Mouse (Mus musculus): ENCODE data around the gene Cpsf6. TPM values are rescaled to one million over a fixed set of nuclear protein-coding genes. Genes with fewer than 3 reads are reported as not detected.

Cpsf6 gene
- total and polyA plus RNA-seq, 2 experiments from 2014 or later, result 88.9 to 155 TPM

DNA sequence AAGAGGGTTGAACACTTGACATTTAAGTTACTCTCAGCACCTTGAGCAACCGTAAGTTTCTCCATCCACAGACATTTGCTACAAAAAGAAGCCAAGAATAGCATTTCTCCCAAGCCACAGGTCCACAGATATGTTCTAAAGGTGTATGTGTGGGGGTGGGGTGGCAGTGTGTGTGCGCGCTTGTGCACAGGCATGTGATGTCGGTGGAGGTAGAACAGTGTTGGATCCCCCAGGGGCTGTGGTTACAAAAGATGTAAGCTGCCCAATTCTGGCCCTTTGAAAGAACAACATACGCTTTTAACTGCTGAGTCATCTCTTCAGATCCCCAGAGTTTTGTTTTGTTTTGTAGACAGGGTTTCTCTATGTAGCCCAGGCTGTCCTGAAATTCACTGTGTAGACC lies 57.2 kb downstream of the Cpsf6 start:
- H3K4me1 ChIP-seq (ENCODE audit: insufficient read depth), result no peaks in the 10 kb centered on the region
- no peak overlapping the region for H3K4me3 ChIP-seq (ENCODE audit: low read depth, low read length)
- DNase-seq, result no peak
- no peaks in the 10 kb centered on the region for H3K36me3 ChIP-seq (ENCODE audit: insufficient read depth)
- no peaks in the 10 kb centered on the region for H3K9me3 ChIP-seq (ENCODE audit: low read length)
- no peak overlapping the region for H3K27ac ChIP-seq (ENCODE audit: low read depth, low read length)
- no peak overlapping the region for H3K9ac ChIP-seq
- no peak overlapping the region for H3K4me2 ChIP-seq (ENCODE audit: low read depth)
- no peaks in the 10 kb centered on the region for H3K27me3 ChIP-seq (ENCODE audit: insufficient read depth, low read length)
- no peak for TF ChIP-seq CTCF (IDR thresholded peaks at IDR 0.05; ENCODE audit: low read depth)
- no peak for ATAC-seq
- 90% methylated on average over 5 of the region's 5 CpGs for WGBS

DNA sequence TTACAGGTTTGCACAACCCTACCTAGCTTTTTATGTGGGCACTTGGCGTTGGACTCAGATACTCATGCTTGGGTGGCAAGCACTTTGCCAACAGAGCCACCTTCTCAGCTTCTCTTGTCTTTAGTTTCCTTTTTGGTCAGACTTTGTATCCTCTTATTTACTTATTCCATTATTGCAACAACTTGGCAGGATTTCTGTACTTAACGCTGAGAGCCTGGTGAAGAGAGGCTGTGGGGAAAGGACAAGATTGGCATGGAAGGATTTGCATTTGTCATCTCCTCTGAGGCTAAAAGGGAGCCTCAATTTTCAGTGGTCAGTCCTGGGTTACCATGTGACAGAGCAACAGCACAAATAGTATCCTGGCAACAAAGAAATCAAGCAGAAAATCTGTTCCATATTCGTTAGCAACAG lies 59.2 kb downstream of the Cpsf6 start:
- Histone ChIP-seq H3K9me3 (ENCODE audit: low read length) (no peaks in the 10 kb centered on the region), H3K4me2 (ENCODE audit: low read depth) (no peak overlapping the region), H3K36me3 (ENCODE audit: insufficient read depth) (no peaks in the 10 kb centered on the region), H3K27me3 (ENCODE audit: insufficient read depth, low read length) (no peaks in the 10 kb centered on the region), H3K4me1 (ENCODE audit: insufficient read depth) (no peaks in the 10 kb centered on the region), H3K9ac (no peak overlapping the region), H3K27ac (ENCODE audit: low read depth, low read length) (no peak overlapping the region), H3K4me3 (ENCODE audit: low read depth, low read length) (no peak overlapping the region)
- no peak for TF ChIP-seq CTCF (IDR thresholded peaks at IDR 0.05; ENCODE audit: low read depth)
- no peak for DNase-seq
- WGBS, result 42% methylated on average over 3 of the region's 3 CpGs
- no peak for ATAC-seq

DNA sequence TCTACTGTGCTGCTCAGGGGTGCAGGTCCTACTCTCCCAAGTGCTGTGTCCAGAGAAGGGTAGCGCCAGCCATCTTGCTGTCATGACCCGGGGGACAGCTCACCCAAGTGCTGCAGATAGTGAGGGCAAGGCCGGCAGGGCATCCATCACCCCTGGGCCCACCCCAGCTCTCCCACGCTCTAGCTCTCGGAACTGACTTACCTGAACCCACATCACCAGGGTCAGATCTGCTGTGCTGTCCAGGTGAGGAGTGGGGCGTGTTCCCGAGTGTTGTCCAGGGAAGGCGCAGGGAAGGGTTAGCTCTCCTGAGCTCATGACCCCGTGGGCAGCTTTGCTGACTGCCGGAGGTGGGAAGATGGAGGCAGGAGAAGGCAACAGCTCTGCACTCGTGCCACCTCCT lies 63.4 kb downstream of the Cpsf6 start:
- no peaks in the 10 kb centered on the region for H3K9me3 ChIP-seq (ENCODE audit: low read length)
- H3K4me3 ChIP-seq (ENCODE audit: low read depth, low read length), result no peak overlapping the region
- no peaks in the 10 kb centered on the region for H3K27me3 ChIP-seq (ENCODE audit: insufficient read depth, low read length)
- TF ChIP-seq CTCF (IDR thresholded peaks at IDR 0.05; ENCODE audit: low read depth), result no peak
- ATAC-seq, result no peak
- H3K4me1 ChIP-seq (ENCODE audit: insufficient read depth), result no peaks in the 10 kb centered on the region
- H3K27ac ChIP-seq (ENCODE audit: low read depth, low read length), result no peak overlapping the region
- H3K4me2 ChIP-seq (ENCODE audit: low read depth), result no peak overlapping the region
- no peaks in the 10 kb centered on the region for H3K36me3 ChIP-seq (ENCODE audit: insufficient read depth)
- 93% methylated on average over 11 of the region's 11 CpGs for WGBS
- no peak for DNase-seq
- no peak overlapping the region for H3K9ac ChIP-seq

DNA sequence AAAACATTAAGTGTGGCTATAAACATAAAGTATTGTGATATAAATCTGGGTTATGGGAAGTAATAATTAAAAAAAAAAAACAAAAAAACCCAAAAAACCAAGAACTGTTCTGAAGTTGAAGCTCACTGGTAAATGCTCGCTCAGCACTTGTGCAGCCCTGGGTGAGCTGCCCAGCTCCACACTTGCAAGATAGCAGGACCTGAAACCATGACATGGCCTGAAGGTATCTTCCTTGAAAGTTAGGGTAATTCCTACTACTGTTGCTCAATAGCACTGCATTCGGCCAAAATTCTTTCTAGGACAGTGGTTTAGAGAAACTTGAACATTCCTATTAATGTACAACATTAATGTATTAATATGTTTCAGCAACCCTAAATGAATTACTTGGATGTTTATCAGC lies 66.7 kb downstream of the Cpsf6 start:
- no peak for DNase-seq
- H3K27me3 ChIP-seq (ENCODE audit: insufficient read depth, low read length), result no peaks in the 10 kb centered on the region
- no peak overlapping the region for H3K9ac ChIP-seq
- no peak overlapping the region for H3K4me2 ChIP-seq (ENCODE audit: low read depth)
- 90% methylated on average over 2 of the region's 2 CpGs for WGBS
- H3K9me3 ChIP-seq (ENCODE audit: low read length), result no peaks in the 10 kb centered on the region
- no peak overlapping the region for H3K27ac ChIP-seq (ENCODE audit: low read depth, low read length)
- H3K4me1 ChIP-seq (ENCODE audit: insufficient read depth), result no peaks in the 10 kb centered on the region
- TF ChIP-seq CTCF (IDR thresholded peaks at IDR 0.05; ENCODE audit: low read depth), result no peak
- H3K4me3 ChIP-seq (ENCODE audit: low read depth, low read length), result no peak overlapping the region
- ATAC-seq, result no peak
- H3K36me3 ChIP-seq (ENCODE audit: insufficient read depth), result no peaks in the 10 kb centered on the region

DNA sequence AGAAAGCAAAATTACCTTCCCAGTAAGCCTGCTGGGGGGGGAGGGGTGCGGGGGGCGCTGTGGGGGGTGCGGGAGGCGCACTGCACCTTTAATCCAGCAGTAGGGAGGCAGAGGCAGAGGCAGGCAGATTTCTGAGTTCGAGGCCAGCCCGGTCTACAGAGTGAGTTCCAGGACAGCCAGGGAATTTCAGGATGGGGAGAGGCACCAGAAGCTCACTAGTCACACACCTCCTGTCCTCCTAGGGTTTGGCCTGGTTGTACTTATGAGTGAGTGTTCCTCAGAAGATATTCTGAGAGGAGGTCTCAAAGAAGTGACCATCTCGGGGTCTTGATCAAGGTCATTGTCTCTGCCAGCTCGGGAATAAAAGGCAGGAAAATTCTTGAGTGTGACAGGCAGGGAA lies 67.6 kb downstream of the Cpsf6 start:
- Histone ChIP-seq H3K36me3 (ENCODE audit: insufficient read depth) (no peaks in the 10 kb centered on the region), H3K27ac (ENCODE audit: low read depth, low read length) (no peak overlapping the region), H3K9ac (no peak overlapping the region), H3K4me2 (ENCODE audit: low read depth) (no peak overlapping the region), H3K9me3 (ENCODE audit: low read length) (no peaks in the 10 kb centered on the region), H3K27me3 (ENCODE audit: insufficient read depth, low read length) (no peaks in the 10 kb centered on the region), H3K4me1 (ENCODE audit: insufficient read depth) (no peaks in the 10 kb centered on the region), H3K4me3 (ENCODE audit: low read depth, low read length) (no peak overlapping the region)
- WGBS, result 86% methylated on average over 8 of the region's 8 CpGs
- no peak for ATAC-seq
- no peak for TF ChIP-seq CTCF (IDR thresholded peaks at IDR 0.05; ENCODE audit: low read depth)
- DNase-seq, result no peak

DNA sequence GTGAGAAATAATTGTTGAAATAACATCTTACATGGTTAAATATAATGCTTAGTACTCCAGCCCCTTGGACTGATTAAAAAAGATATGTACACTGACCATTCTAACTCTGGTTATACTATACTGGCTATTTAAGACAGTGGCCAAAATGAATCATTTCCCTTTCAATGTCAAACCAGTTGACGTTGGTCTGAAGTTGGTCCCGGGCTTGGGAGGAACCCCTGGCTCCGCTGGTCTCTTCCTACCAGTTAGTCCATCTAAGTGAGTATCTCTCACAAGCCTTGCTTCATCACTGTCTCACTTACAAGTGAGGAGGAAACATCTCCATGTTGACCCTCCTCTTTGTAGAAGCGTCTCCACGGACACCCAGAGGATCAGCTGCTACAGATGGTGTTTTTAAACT lies 75.4 kb downstream of the Cpsf6 start:
- DNase-seq, result no peak
- 90% methylated on average over 5 of the region's 5 CpGs for WGBS
- ATAC-seq, result no peak

DNA sequence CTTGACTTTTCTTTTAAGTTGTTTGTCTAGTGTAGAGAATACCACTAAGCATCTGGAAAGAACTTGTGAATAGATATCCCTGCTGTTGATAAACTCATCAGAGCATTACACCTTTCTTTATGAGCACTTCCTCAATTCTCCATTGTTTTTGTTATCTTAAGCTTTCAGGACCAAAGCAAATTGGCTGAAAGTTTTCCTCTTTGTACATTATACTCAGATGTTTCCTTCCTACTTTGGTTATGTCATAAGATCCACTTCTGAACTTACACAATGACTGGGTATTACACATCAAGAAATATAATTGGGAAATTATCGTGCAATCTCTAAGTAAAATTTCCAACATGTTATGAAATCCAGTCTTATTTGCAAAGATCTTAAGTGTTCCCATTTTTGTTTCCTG lies 78.1 kb downstream of the Cpsf6 start:
- 96% methylated on average over 1 of the region's 1 CpGs for WGBS
- Histone ChIP-seq H3K27me3 (ENCODE audit: insufficient read depth, low read length) (no peaks in the 10 kb centered on the region), H3K36me3 (ENCODE audit: insufficient read depth) (no peaks in the 10 kb centered on the region), H3K4me2 (ENCODE audit: low read depth) (no peak overlapping the region), H3K9me3 (ENCODE audit: low read length) (no peaks in the 10 kb centered on the region), H3K27ac (ENCODE audit: low read depth, low read length) (no peak overlapping the region), H3K9ac (no peak overlapping the region), H3K4me3 (ENCODE audit: low read depth, low read length) (no peak overlapping the region), H3K4me1 (ENCODE audit: insufficient read depth) (no peaks in the 10 kb centered on the region)
- DNase-seq (no peak), ATAC-seq (no peak)
- no peak for TF ChIP-seq CTCF (IDR thresholded peaks at IDR 0.05; ENCODE audit: low read depth)

More for the DNA sequence above, 75.4 kb downstream of the Cpsf6 start:
- no peak overlapping the region for H3K4me2 ChIP-seq (ENCODE audit: low read depth)
- no peaks in the 10 kb centered on the region for H3K27me3 ChIP-seq (ENCODE audit: insufficient read depth, low read length)
- no peaks in the 10 kb centered on the region for H3K9me3 ChIP-seq (ENCODE audit: low read length)
- TF ChIP-seq CTCF (IDR thresholded peaks at IDR 0.05; ENCODE audit: low read depth), result no peak
- H3K36me3 ChIP-seq (ENCODE audit: insufficient read depth), result no peaks in the 10 kb centered on the region
- H3K9ac ChIP-seq, result no peak overlapping the region
- no peaks in the 10 kb centered on the region for H3K4me1 ChIP-seq (ENCODE audit: insufficient read depth)
- H3K4me3 ChIP-seq (ENCODE audit: low read depth, low read length), result no peak overlapping the region
- no peak overlapping the region for H3K27ac ChIP-seq (ENCODE audit: low read depth, low read length)

All from forebrain, postnatal 0 days (tissue).